Mouse (Mus musculus) hindbrain, embryonic 13.5 days (tissue): ENCODE results near the gene Usp28. TPM values are rescaled to one million over a fixed set of nuclear protein-coding genes. Genes with fewer than 3 reads are reported as not detected.
A peak's percentile ranks its signal among the peaks of the same experiment; 100 is the strongest.

Source experiments
- ATAC-seq: fragments of 200-750 bp; cut with Nextera tagmentation; 2 replicates; pipeline ENCODE4 v1.8.0; 2017; ENCODE audit warnings: moderate TSS enrichment; ENCODE audit not compliant: low FRiP score
- H3K27ac ChIP-seq: fragments of 300-500 bp; sonication (generic); 2 replicates; pipeline ENCODE4 v1.5.1; 2015; ENCODE audit warnings: inconsistent platforms, mild to moderate bottlenecking, moderate library complexity
- H3K27me3 ChIP-seq: fragments of 300-500 bp; sonication (generic); 2 replicates; pipeline ENCODE4 v1.6.1; 2015; ENCODE audit warnings: mild to moderate bottlenecking, inconsistent platforms
- H3K36me3 ChIP-seq: fragments of 300-500 bp; sonication (generic); 2 replicates; pipeline ENCODE4 v1.6.1; 2015; ENCODE audit warnings: mild to moderate bottlenecking, inconsistent platforms
- H3K4me1 ChIP-seq: fragments of 300-500 bp; sonication (generic); replicated peaks from 2 replicates; pipeline ENCODE4 v1.6.1; 2015; ENCODE audit warnings: inconsistent platforms
- H3K4me2 ChIP-seq: fragments of 300-500 bp; sonication (generic); 2 replicates; pipeline ENCODE4 v1.6.1; 2015; ENCODE audit warnings: inconsistent platforms, mild to moderate bottlenecking, moderate library complexity
- H3K4me3 ChIP-seq: fragments of 300-500 bp; sonication (generic); 2 replicates; pipeline ENCODE4 v1.5.1; 2015; ENCODE audit warnings: mild to moderate bottlenecking, inconsistent platforms
- H3K9ac ChIP-seq: fragments of 300-500 bp; sonication (generic); 2 replicates; pipeline ENCODE4 v1.6.1; 2015; ENCODE audit warnings: mild to moderate bottlenecking, inconsistent platforms
- H3K9me3 ChIP-seq: fragments of 300-500 bp; sonication (generic); 2 replicates; pipeline ENCODE4 v1.6.1; 2016; ENCODE audit warnings: inconsistent platforms
- WGBS: fragments of 180-500 bp; shearing (Covaris S2); methylation state at CpG from one replicate; pipeline ENCODE4 v1.1.7; 2015; 5-methylcytosine and 5-hydroxymethylcytosine counted together
- polyA plus RNA-seq: library from polyadenylated mRNA; unstranded; fragments of >200 nt; fragmentation: Nextera tagmentation; extraction: Ambion mirVana; gene quantifications from 2 replicates; pipeline ENCODE4 v1.2.1, GENCODE M21; 2015

Usp28 gene
- polyA plus RNA-seq, 1 experiment from 2014 or later: 31.5 TPM

DNA sequence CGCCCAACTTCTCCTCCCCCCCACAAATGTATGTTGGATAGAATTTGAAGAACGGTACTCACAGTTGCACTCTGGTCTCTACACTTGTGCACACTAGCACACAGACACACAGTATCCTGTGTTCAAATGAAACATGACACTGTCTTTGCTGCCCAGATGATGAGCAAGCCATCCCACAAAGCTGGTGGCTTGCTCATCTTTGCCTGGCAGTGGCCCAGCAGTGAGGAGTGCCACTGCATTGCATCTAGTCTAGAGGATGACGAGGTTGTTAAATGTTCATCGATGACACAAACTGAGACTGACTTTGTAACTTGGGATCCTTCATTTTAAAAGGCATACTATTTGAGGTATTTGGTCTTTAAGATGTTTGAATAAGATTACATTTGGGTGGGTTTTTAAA lies 49.6 kb downstream of the Usp28 start:
- Histone ChIP-seq H3K9ac (no peak overlapping the region), H3K27ac (no peak overlapping the region), H3K27me3 (no peaks in the 10 kb centered on the region), H3K4me3 (no peak overlapping the region), H3K36me3 (peaks cover 91% of the 10 kb centered on the region), H3K9me3 (no peaks in the 10 kb centered on the region), H3K4me2 (no peak overlapping the region), H3K4me1 (no peaks in the 10 kb centered on the region)
- 96% methylated on average over 4 of the region's 4 CpGs for WGBS
- no peak for ATAC-seq

DNA sequence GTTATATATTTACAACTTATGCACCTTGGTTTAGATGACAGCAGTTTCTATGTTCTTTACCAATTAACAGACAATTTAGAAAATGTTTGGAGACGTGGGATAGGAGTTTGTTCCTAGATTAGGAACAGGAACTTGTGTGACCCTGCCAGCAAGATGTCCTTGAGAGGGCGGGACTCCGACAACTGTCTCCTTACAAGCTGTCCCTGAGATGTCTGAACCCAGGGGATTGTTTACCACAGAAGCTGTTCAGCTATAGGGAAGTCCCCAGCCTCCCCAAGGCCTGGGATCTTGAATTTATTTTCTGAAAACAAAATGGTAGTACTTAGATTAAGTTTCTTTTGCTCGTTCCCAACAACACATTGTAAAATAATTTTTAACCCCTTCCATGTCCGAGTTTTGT lies 65.7 kb downstream of the Usp28 start:
- Histone ChIP-seq H3K27ac (no peak overlapping the region), H3K4me2 (no peak overlapping the region), H3K4me3 (no peak overlapping the region), H3K9ac (no peak overlapping the region), H3K9me3 (no peaks in the 10 kb centered on the region), H3K36me3 (no peaks in the 10 kb centered on the region), H3K4me1 (peaks cover under 1% of the 10 kb centered on the region; the same call in 1 of the 2 replicates), H3K27me3 (no peaks in the 10 kb centered on the region)
- ATAC-seq: no peak
- 77% methylated on average over 5 of the region's 5 CpGs for WGBS

DNA sequence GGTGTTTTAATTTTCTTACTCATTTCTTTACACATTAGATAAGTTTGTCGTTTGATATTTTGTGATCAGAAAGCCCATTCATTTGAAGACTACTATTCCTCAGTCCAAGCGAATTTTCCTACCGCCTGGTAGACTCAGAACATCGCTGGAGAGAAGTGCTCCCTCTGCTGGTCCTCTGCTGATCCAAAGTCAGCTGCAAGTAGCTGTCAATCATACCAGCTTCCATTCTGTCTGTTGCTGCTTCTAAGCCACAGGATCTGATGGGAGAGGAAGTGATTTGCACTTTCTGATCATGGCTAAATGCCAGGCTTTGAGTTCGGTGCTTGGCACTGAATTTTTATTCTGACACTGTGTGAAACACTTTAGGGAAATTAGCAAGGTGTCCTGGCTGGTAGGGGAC lies 66.2 kb downstream of the Usp28 start:
- WGBS: 18% methylated on average over 5 of the region's 5 CpGs
- no peak for ATAC-seq
- H3K4me2 ChIP-seq: no peak overlapping the region

GRCm38 (mm10) chr9:49054028-49054427 lies 68.9 kb downstream of the Usp28 start:
- no peak overlapping the region for H3K4me3 ChIP-seq
- peaks cover 10% of the 10 kb centered on the region for H3K4me1 ChIP-seq
- peaks cover 6% of the 10 kb centered on the region for H3K36me3 ChIP-seq
- no peaks in the 10 kb centered on the region for H3K9me3 ChIP-seq
- H3K27ac ChIP-seq: no peak overlapping the region
- H3K9ac ChIP-seq: no peak overlapping the region
- no peaks in the 10 kb centered on the region for H3K27me3 ChIP-seq
- H3K4me2 ChIP-seq: no peak overlapping the region
- 88% methylated on average over 3 of the region's 3 CpGs for WGBS
- no peak for ATAC-seq

More for the DNA sequence above, 66.2 kb downstream of the Usp28 start:
- Histone ChIP-seq H3K27ac (no peak overlapping the region), H3K36me3 (no peaks in the 10 kb centered on the region), H3K4me1 (peaks cover 5% of the 10 kb centered on the region), H3K9ac (no peak overlapping the region), H3K9me3 (no peaks in the 10 kb centered on the region), H3K4me3 (no peak overlapping the region), H3K27me3 (no peaks in the 10 kb centered on the region)

- Histone ChIP-seq H3K4me3 (peak within 1 kb of the TSS; percentile 84), H3K4me2 (peak within 1 kb of the TSS; percentile 72), H3K4me1 (peaks cover 10% of the 10 kb centered on the region), H3K27me3 (no peaks in the 10 kb centered on the region), H3K36me3 (peaks cover 14% of the 10 kb centered on the region), H3K9ac (peak within 1 kb of the TSS; percentile 91), H3K9me3 (no peaks in the 10 kb centered on the region), H3K27ac (peak within 1 kb of the TSS; percentile 75; the same call in 1 of the 2 replicates)
- peak; percentile 99 for ATAC-seq
- WGBS: under 1% methylated on average over 53 of the region's 53 CpGs
These were observed 70.4 kb downstream of the Usp28 start, which contains the start of gene Zw10 for GRCm38 (mm10) chr9:49055333-49056205. Gene Zw10 (plus strand): TSS chr9:49055613.

- Histone ChIP-seq H3K4me3 (no peak overlapping the region), H3K27ac (no peak overlapping the region), H3K9ac (no peak overlapping the region), H3K9me3 (no peaks in the 10 kb centered on the region), H3K4me2 (no peak overlapping the region), H3K27me3 (no peaks in the 10 kb centered on the region), H3K4me1 (no peaks in the 10 kb centered on the region), H3K36me3 (peaks cover 78% of the 10 kb centered on the region)
- no peak for ATAC-seq
- WGBS: 88% methylated on average over 3 of the region's 3 CpGs
These were observed 91.7 kb downstream of the Usp28 start for GRCm38 (mm10) chr9:49076847-49077246.

GRCm38 (mm10) chr9:49081107-49081506 lies 95.9 kb downstream of the Usp28 start, which contains the start of gene Tmprss5:
Gene Tmprss5 (plus strand): TSS chr9:49081260.
- H3K4me3 ChIP-seq: no peak within 1 kb of the TSS
- H3K9me3 ChIP-seq: no peaks in the 10 kb centered on the region
- H3K4me1 ChIP-seq: no peaks in the 10 kb centered on the region
- H3K4me2 ChIP-seq: no peak within 1 kb of the TSS
- WGBS: 51% methylated on average over 5 of the region's 5 CpGs
- H3K36me3 ChIP-seq: peaks cover 39% of the 10 kb centered on the region
- ATAC-seq: peak; percentile 52; the same call in 1 of the 2 replicates
- H3K27ac ChIP-seq: no peak within 1 kb of the TSS
- H3K9ac ChIP-seq: no peak within 1 kb of the TSS
- no peaks in the 10 kb centered on the region for H3K27me3 ChIP-seq

- Histone ChIP-seq H3K27ac (no peak overlapping the region), H3K4me3 (no peak overlapping the region), H3K36me3 (peaks cover 35% of the 10 kb centered on the region), H3K9ac (no peak overlapping the region), H3K4me2 (no peak overlapping the region), H3K9me3 (no peaks in the 10 kb centered on the region), H3K4me1 (no peaks in the 10 kb centered on the region), H3K27me3 (no peaks in the 10 kb centered on the region)
- ATAC-seq: peak; percentile 32; the same call in 1 of the 2 replicates
- 4% methylated on average over 4 of the region's 4 CpGs for WGBS
These were observed 96.4 kb downstream of the Usp28 start for GRCm38 (mm10) chr9:49081561-49081960.

DNA sequence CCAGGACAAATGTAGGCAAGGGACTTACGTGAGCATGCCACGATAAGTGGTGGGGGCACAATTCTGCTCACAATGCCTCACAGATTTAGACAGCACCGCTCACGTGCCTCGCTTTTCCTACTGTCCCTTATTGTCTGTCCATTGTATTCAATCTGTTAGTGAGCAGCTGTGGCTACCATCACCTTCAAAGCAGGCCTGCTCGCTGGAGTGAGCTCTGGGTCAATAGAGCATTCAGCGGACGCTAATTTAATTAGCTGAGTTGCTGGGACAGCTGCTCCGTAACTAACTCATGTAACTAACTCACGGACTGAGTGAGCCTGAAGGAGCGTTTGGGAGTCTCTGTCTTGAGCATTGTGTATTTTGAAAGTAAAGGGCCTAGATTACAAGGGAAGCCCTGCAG lies 102.1 kb downstream of the Usp28 start:
- no peak overlapping the region for H3K4me3 ChIP-seq
- WGBS: 17% methylated on average over 11 of the region's 11 CpGs

More for the DNA sequence above, 102.1 kb downstream of the Usp28 start:
- no peak for ATAC-seq
- Histone ChIP-seq H3K36me3 (no peaks in the 10 kb centered on the region), H3K27me3 (no peaks in the 10 kb centered on the region), H3K27ac (no peak overlapping the region), H3K9me3 (no peaks in the 10 kb centered on the region), H3K4me1 (peaks cover 5% of the 10 kb centered on the region; the same call in 1 of the 2 replicates), H3K9ac (no peak overlapping the region), H3K4me2 (no peak overlapping the region)

Other genes starting within 250 kb of the Usp28 start
- gene Zbtb16, start 149.2 kb upstream of the Usp28 start, polyA plus RNA-seq: 6.3 TPM in 2 replicates
- gene Htr3a, start 74.3 kb upstream of the Usp28 start, polyA plus RNA-seq: 2.6 and 2.9 TPM in 2 replicates
- 0.28 and 0.45 TPM in 2 replicates for gene Htr3b, start 20.4 kb upstream of the Usp28 start, polyA plus RNA-seq
- gene Zw10, start 70.2 kb downstream of the Usp28 start, polyA plus RNA-seq: 24.6 and 25.3 TPM in 2 replicates
- gene Tmprss5, start 95.9 kb downstream of the Usp28 start, polyA plus RNA-seq: 2.0 and 2.4 TPM in 2 replicates